Mouse (Mus musculus): ENCODE results near the gene 1700003F12Rik. TPM values are rescaled to one million over a fixed set of nuclear protein-coding genes. Genes with fewer than 3 reads are reported as not detected.
A peak's percentile ranks its signal among the peaks of the same experiment; 100 is the strongest.

The 1700003F12Rik gene
- polyA plus RNA-seq, 1 experiment from 2014 or later: 2.9 TPM

DNA sequence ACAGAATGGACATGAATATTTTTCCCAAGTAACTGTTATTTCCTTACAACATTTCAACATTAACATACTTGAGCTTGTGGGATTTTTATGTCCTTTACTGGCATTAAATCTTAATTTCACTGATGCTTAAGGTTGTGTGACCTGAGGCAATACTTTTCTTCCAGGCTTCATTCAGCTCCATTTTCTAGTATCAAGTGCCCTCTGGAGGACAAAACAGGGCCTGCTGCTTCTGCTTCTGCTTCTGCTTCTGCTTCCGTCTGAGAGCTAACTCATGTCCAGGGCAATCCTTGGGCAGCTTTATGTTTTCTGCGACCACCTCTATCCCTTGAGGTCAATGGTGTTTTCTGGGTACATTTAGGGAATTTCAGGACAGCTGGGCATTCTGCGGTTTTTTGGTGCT lies 7.2 kb upstream of the 1700003F12Rik start:
- no peak overlapping the region for H3K27ac ChIP-seq (ENCODE audit: low read length)
- ATAC-seq: no peak
- H3K4me1 ChIP-seq (replicated peaks; ENCODE audit: control insufficient read depth, insufficient read depth, low read length): peaks cover 30% of the 10 kb centered on the region
- no peak overlapping the region for H3K4me2 ChIP-seq (ENCODE audit: low read length)
- 70% methylated on average over 3 of the region's 3 CpGs for WGBS
- H3K27me3 ChIP-seq (replicated peaks; ENCODE audit: control insufficient read depth, insufficient read depth, low read length): no peaks in the 10 kb centered on the region
- H3K36me3 ChIP-seq (ENCODE audit: control insufficient read depth, insufficient read depth): peaks cover 10% of the 10 kb centered on the region; the same call in 1 of the 2 replicates
- H3K9ac ChIP-seq (replicated peaks; ENCODE audit: low read depth, low read length): no peak overlapping the region
- H3K9me3 ChIP-seq (ENCODE audit: control insufficient read depth, low read length): no peaks in the 10 kb centered on the region
- no peak overlapping the region for H3K4me3 ChIP-seq (replicated peaks; ENCODE audit: low read length)

DNA sequence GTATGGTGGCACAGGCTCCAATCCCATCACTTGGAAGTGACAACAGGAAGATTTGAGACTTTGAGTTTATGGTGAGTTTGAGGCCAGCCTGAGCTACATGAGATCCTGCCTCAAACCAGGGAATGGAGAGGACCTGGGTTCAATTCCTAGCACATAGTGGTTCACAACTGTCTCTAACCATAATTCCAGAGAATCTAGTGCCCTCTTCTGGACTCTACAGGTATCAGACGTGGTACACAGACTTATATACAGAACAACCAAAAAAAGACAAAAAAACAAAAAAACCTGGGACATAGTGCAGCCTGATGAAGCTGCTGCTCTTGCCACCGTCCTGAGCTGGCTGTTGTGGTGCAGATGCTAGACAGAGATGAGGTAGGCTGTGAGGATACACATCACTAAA lies 5.3 kb upstream of the 1700003F12Rik start:
- Histone ChIP-seq H3K27me3 (replicated peaks; ENCODE audit: control insufficient read depth, insufficient read depth, low read length) (no peaks in the 10 kb centered on the region), H3K36me3 (ENCODE audit: control insufficient read depth, insufficient read depth) (no peaks in the 10 kb centered on the region), H3K27ac (ENCODE audit: low read length) (no peak overlapping the region), H3K9me3 (ENCODE audit: control insufficient read depth, low read length) (no peaks in the 10 kb centered on the region), H3K9ac (replicated peaks; ENCODE audit: low read depth, low read length) (no peak overlapping the region), H3K4me2 (ENCODE audit: low read length) (no peak overlapping the region), H3K4me3 (replicated peaks; ENCODE audit: low read length) (no peak overlapping the region), H3K4me1 (replicated peaks; ENCODE audit: control insufficient read depth, insufficient read depth, low read length) (peaks cover 30% of the 10 kb centered on the region)
- ATAC-seq: no peak
- WGBS: 87% methylated on average over 2 of the region's 2 CpGs

DNA sequence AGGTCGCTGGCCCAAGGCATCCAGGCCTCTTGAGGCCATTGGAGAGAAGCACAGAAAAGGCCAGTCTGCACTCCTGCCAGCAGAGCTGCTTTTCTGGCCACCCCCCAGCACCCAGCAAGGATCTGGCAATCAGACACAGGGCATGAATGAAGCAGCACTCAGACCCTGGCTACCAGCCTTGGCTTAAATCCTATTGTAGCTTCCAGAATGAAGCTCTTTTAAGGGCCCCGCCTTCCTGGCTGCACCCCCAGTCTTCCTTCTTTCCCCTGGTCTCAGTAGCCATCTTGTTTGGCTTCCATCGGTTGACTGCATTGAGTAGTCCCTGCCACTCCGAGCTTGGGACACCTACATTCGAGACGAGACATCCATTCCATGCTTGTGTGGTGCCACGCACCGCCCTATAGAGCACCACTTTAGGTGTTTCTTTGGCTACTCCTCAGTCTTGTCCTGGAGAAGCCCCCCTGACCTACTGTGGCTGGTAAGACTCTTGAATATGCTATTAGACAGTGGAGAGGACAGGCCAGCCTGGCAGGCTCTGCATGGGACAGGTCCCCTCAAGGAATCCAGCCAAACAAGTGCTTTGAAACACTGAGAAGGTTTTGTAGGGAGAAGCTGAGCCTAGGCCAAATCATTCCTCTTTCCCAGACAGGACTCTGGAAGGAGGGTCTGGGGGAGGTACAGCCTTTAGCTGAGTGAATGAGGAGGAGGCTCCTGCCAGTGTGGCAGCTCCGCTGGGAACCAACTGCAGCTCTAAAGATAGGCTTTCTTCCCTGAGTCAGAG lies 3.1 kb upstream of the 1700003F12Rik start:
- H3K4me1 ChIP-seq (replicated peaks; ENCODE audit: control insufficient read depth, insufficient read depth, low read length): peaks cover 16% of the 10 kb centered on the region
- no peaks in the 10 kb centered on the region for H3K27me3 ChIP-seq (replicated peaks; ENCODE audit: control insufficient read depth, insufficient read depth, low read length)
- H3K36me3 ChIP-seq (ENCODE audit: control insufficient read depth, insufficient read depth): no peaks in the 10 kb centered on the region
- peak; percentile 84 for ATAC-seq
- H3K4me3 ChIP-seq (replicated peaks; ENCODE audit: low read length): no peak overlapping the region
- H3K9me3 ChIP-seq (ENCODE audit: control insufficient read depth, low read length): no peaks in the 10 kb centered on the region
- H3K27ac ChIP-seq (ENCODE audit: low read length): peak overlapping the region; percentile 81
- WGBS: 55% methylated on average over 9 of the region's 9 CpGs
- no peak overlapping the region; the same call in 1 of the 2 replicates for H3K9ac ChIP-seq (replicated peaks; ENCODE audit: low read depth, low read length)
- no peak overlapping the region for H3K4me2 ChIP-seq (ENCODE audit: low read length)

DNA sequence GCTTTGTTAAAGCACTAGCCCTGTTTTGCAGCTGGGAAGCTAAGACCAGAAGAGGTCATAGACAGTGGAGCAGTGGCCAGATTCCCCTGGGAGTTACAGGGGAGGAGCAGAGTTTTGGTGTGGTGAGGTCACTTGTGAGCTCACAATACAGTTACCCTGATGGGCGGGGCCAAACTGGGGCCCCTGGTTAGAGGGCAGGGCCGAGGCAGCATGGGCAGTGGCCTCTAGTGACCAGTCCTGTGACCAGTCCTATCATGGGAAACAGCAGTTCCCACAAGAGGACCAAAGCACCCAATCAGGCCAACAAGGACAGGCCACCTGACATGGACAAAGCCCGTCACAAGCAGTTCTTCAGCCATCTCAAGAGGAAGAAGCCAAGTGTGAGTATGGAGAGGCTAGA lies 1.8 kb downstream of the 1700003F12Rik start:
- WGBS: 54% methylated on average over 3 of the region's 3 CpGs

DNA sequence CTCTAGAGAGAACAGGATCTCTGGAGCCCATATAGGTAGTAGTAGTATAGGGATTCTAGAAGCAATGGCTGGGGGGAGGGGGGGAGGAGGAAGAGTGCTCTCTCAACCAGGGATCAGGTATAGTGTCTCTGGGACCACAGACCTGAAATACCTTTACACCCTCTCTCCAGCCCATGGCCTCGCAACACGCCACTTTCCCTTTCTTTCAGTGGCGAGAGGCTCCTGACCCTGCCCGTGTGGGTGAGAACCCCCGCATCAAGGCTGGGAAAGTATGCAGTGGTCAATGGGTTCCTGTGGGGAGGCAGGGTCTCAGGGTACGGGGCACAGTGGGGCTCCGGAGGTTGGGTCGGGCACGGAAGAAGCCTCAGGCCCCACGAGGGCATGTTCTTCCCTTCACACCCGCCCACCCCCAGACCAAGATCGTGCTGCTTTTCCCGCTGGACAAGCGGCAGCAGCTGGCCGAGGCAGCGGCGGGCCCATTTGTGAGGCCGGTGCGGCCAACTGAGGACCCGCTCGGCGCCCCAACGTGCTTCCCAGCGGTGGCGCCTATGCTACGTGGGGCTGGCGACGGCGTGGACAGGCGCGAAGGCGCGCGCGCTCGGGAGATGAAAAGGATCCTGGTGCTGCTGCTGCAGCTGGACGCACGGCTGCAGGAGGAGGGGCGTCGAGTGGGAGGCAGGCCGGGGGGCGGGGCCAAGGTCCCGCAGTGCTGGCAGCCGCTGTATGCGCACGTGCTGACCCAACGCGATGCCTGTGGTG lies 2.4 kb downstream of the 1700003F12Rik start:
- no peaks in the 10 kb centered on the region for H3K9me3 ChIP-seq (ENCODE audit: control insufficient read depth, low read length)
- WGBS: 3% methylated on average over 48 of the region's 48 CpGs
- no peaks in the 10 kb centered on the region; the same call in 1 of the 2 replicates for H3K27me3 ChIP-seq (replicated peaks; ENCODE audit: control insufficient read depth, insufficient read depth, low read length)
- peaks cover 32% of the 10 kb centered on the region for H3K4me1 ChIP-seq (replicated peaks; ENCODE audit: control insufficient read depth, insufficient read depth, low read length)
- H3K27ac ChIP-seq (ENCODE audit: low read length): no peak overlapping the region
- peak overlapping the region; percentile 55 for H3K9ac ChIP-seq (replicated peaks; ENCODE audit: low read depth, low read length)
- H3K36me3 ChIP-seq (ENCODE audit: control insufficient read depth, insufficient read depth): no peaks in the 10 kb centered on the region
- peak overlapping the region; percentile 38 for H3K4me3 ChIP-seq (replicated peaks; ENCODE audit: low read length)
- ATAC-seq: peak; percentile 56
- peak overlapping the region; percentile 74 for H3K4me2 ChIP-seq (ENCODE audit: low read length)

More for the DNA sequence above, 1.8 kb downstream of the 1700003F12Rik start:
- H3K27ac ChIP-seq (ENCODE audit: low read length): no peak overlapping the region
- ATAC-seq: no peak
- no peak overlapping the region for H3K9ac ChIP-seq (replicated peaks; ENCODE audit: low read depth, low read length)
- no peak overlapping the region for H3K4me3 ChIP-seq (replicated peaks; ENCODE audit: low read length)
- no peak overlapping the region for H3K4me2 ChIP-seq (ENCODE audit: low read length)
- H3K9me3 ChIP-seq (ENCODE audit: control insufficient read depth, low read length): no peaks in the 10 kb centered on the region
- no peaks in the 10 kb centered on the region; the same call in 1 of the 2 replicates for H3K27me3 ChIP-seq (replicated peaks; ENCODE audit: control insufficient read depth, insufficient read depth, low read length)
- H3K36me3 ChIP-seq (ENCODE audit: control insufficient read depth, insufficient read depth): no peaks in the 10 kb centered on the region
- peaks cover 38% of the 10 kb centered on the region for H3K4me1 ChIP-seq (replicated peaks; ENCODE audit: control insufficient read depth, insufficient read depth, low read length)

DNA sequence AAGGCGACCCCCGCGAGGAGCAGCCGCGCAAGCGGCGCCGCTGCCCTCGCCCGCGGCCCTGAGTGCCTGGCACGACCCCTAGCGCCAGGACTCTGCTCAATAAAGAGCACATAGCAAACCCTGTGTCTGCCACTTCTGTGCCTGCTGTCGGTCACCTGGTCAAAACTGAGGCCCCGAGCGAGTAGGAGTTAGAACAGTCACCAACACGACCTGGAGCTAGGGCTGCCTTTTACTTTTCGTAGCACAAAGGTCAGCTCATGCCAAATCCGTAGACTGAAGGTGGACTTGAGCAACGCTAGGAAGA lies 3.0 kb downstream of the 1700003F12Rik start:
- Histone ChIP-seq H3K27ac (ENCODE audit: low read length) (no peak overlapping the region), H3K4me3 (replicated peaks; ENCODE audit: low read length) (peak overlapping the region; percentile 38), H3K4me2 (ENCODE audit: low read length) (peak overlapping the region; percentile 74), H3K9ac (replicated peaks; ENCODE audit: low read depth, low read length) (peak overlapping the region; percentile 55; the same call in 1 of the 2 replicates), H3K4me1 (replicated peaks; ENCODE audit: control insufficient read depth, insufficient read depth, low read length) (peaks cover 31% of the 10 kb centered on the region), H3K36me3 (ENCODE audit: control insufficient read depth, insufficient read depth) (no peaks in the 10 kb centered on the region), H3K27me3 (replicated peaks; ENCODE audit: control insufficient read depth, insufficient read depth, low read length) (no peaks in the 10 kb centered on the region; the same call in 1 of the 2 replicates), H3K9me3 (ENCODE audit: control insufficient read depth, low read length) (no peaks in the 10 kb centered on the region)
- 14% methylated on average over 20 of the region's 20 CpGs for WGBS
- ATAC-seq: no peak

DNA sequence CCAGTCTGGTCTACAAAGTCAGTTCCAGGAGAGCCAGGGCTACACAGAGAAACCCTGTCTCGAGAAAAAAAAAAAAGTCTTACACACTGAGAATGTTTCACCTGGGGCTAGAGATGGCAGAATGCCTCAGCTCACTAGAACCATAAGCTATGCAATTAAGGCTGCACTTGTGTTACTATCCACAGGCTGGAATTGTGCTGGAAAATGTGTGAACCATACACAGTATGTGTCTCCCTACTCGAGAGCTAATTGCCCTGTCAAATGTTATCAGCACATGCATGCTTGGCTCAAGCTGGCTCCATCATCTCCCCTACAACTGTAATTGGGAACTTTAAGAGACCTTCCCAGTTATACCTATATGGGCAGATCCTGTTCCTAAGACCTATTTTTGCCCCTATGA lies 4.1 kb downstream of the 1700003F12Rik start:
- Histone ChIP-seq H3K27me3 (replicated peaks; ENCODE audit: control insufficient read depth, insufficient read depth, low read length) (no peaks in the 10 kb centered on the region; the same call in 1 of the 2 replicates), H3K9me3 (ENCODE audit: control insufficient read depth, low read length) (no peaks in the 10 kb centered on the region), H3K4me1 (replicated peaks; ENCODE audit: control insufficient read depth, insufficient read depth, low read length) (peaks cover 31% of the 10 kb centered on the region), H3K4me3 (replicated peaks; ENCODE audit: low read length) (no peak overlapping the region), H3K9ac (replicated peaks; ENCODE audit: low read depth, low read length) (no peak overlapping the region), H3K4me2 (ENCODE audit: low read length) (no peak overlapping the region), H3K27ac (ENCODE audit: low read length) (no peak overlapping the region), H3K36me3 (ENCODE audit: control insufficient read depth, insufficient read depth) (no peaks in the 10 kb centered on the region)
- ATAC-seq: no peak
- WGBS: 65% methylated on average over 2 of the region's 2 CpGs

DNA sequence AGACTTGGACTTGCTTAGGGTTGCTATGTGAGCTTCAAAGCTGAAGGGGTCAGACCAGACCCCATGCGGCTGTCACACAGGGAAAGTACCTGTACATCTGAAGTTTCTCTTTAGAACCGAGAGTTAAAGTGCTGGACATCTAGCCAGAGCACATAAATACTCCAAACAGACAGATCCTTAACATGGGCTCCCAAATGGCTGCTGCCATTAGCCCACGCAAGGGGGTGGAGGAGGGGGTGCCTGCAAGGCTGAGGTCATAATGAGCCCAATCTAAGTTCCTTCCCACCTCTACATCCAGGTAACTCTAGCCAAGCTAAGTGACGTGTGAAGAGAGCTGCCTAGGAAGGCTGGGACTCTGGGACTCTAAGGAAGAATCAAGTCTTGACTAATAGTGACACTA lies 4.6 kb downstream of the 1700003F12Rik start, which contains the start of gene Actl10:
Gene Actl10, plus strand, starts transcription at position 301 of the 400 bp plus-strand sequence.
- no peaks in the 10 kb centered on the region for H3K9me3 ChIP-seq (ENCODE audit: control insufficient read depth, low read length)

DNA sequence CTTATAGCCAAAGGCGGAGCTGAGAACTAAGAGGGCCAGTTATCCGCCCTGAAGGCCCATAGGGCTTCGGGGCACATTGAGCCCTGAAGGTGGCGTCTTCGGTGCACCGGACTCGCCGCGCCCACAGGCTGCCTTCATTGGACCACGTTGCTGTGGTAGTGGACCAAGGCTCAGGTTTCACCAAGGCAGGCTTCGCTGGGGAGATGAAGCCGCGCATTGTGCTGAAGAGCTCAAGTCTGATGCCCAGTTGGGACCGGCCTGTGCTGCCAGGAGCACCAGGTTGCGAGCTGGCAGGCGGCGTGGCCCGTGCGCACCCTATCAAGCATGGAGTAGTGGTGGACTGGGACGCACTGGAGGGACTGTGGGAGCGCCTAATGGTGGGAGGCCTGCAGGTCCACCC lies 5.0 kb downstream of the 1700003F12Rik start:
- no peak overlapping the region for H3K9ac ChIP-seq (replicated peaks; ENCODE audit: low read depth, low read length)

More for the DNA sequence above, 4.6 kb downstream of the 1700003F12Rik start, which contains the start of gene Actl10:
- Histone ChIP-seq H3K4me3 (replicated peaks; ENCODE audit: low read length) (no peak within 1 kb of the TSS), H3K9ac (replicated peaks; ENCODE audit: low read depth, low read length) (peak within 1 kb of the TSS; percentile 10; the same call in 1 of the 2 replicates), H3K36me3 (ENCODE audit: control insufficient read depth, insufficient read depth) (no peaks in the 10 kb centered on the region), H3K4me2 (ENCODE audit: low read length) (peak within 1 kb of the TSS; percentile 22), H3K4me1 (replicated peaks; ENCODE audit: control insufficient read depth, insufficient read depth, low read length) (peaks cover 31% of the 10 kb centered on the region), H3K27ac (ENCODE audit: low read length) (peak within 1 kb of the TSS; percentile 54), H3K27me3 (replicated peaks; ENCODE audit: control insufficient read depth, insufficient read depth, low read length) (no peaks in the 10 kb centered on the region; the same call in 1 of the 2 replicates)
- no peak for ATAC-seq
- 82% methylated on average over 4 of the region's 4 CpGs for WGBS

More for the DNA sequence above, 5.0 kb downstream of the 1700003F12Rik start:
- Histone ChIP-seq H3K27ac (ENCODE audit: low read length) (0 out of 2 replicates have a peak overlapping the region, but pooled peaks have one; percentile 25), H3K4me2 (ENCODE audit: low read length) (peak overlapping the region; percentile 22), H3K36me3 (ENCODE audit: control insufficient read depth, insufficient read depth) (no peaks in the 10 kb centered on the region), H3K4me3 (replicated peaks; ENCODE audit: low read length) (no peak overlapping the region), H3K27me3 (replicated peaks; ENCODE audit: control insufficient read depth, insufficient read depth, low read length) (no peaks in the 10 kb centered on the region; the same call in 1 of the 2 replicates), H3K9me3 (ENCODE audit: control insufficient read depth, low read length) (no peaks in the 10 kb centered on the region), H3K4me1 (replicated peaks; ENCODE audit: control insufficient read depth, insufficient read depth, low read length) (peaks cover 32% of the 10 kb centered on the region)
- WGBS: 28% methylated on average over 21 of the region's 21 CpGs
- ATAC-seq: peak; percentile 35
